Comparison of ENCODE assay signal across 17 mouse cellular contexts in genomic region chr13:47532935-47533334, GRCm38 (mm10).
A peak's percentile ranks its signal among the peaks of the same experiment; 100 is the strongest.
DNase-seq lines count a peak whose midpoint lies in the region; TF ChIP-seq lines count a peak whose summit lies in the region.
"Had no signal": no experiment of that assay in that cellular context is flagged by ENCODE, and none has a peak within 500 bp of the region (broad histone marks: within the 10 kb centered on the region; RNA-seq: fewer than 3 reads in every experiment).

No protein-coding gene starts in this region.

- DNase-seq in adrenal gland, postnatal 14 days, result peak; percentile 5
- DNase-seq in adrenal gland, postnatal 4 days (ENCODE audit: low spot score in 2 of 2), result no peak
- peak; percentile 8 for DNase-seq in brain, adult 2 months (ENCODE audit: low read depth, low spot score)
- no peak for DNase-seq in heart, postnatal 36 days
- DNase-seq in thymus, adult 18-20 months, result no peak
- DNase-seq: cerebellum, adult 2 months; cerebellum, postnatal 10 days; heart, adult 18-20 months; heart, postnatal 10 days; kidney, adult 11 months; kidney, adult 9 months had no signal

- H3K4me3 ChIP-seq in C2C12 (ENCODE audit: insufficient read depth, poor library complexity, severe bottlenecking), result no peak overlapping the region
- H3K4me3 ChIP-seq: embryonic facial prominence, embryonic 10.5 days; forebrain, embryonic 10.5 days; forebrain, embryonic 15.5 days; heart, embryonic 10.5 days; hindbrain, embryonic 13.5 days had no signal

- no peak for TF ChIP-seq CTCF in C2C12 (IDR thresholded peaks at IDR 0.05; ENCODE audit: control insufficient read depth, insufficient read depth, insufficient read length)

- H3K27me3 ChIP-seq in C2C12 (ENCODE audit: control insufficient read depth, insufficient read depth, insufficient read length), result no peaks in the 10 kb centered on the region
- H3K27me3 ChIP-seq: forebrain, embryonic 15.5 days; hindbrain, embryonic 13.5 days had no signal

- no peaks in the 10 kb centered on the region for H3K79me3 ChIP-seq in C2C12 (ENCODE audit: low read depth)

- no peaks in the 10 kb centered on the region for H3K79me2 ChIP-seq in C2C12 (ENCODE audit: control insufficient read depth, insufficient read depth)

- intact Hi-C loops in heart, postnatal 36 days (cut with DNase I), result no loop called here

- H3ac ChIP-seq in C2C12 (ENCODE audit: control insufficient read depth, insufficient read length, low read depth), result no peak overlapping the region

- no peaks in the 10 kb centered on the region for H3K36me3 ChIP-seq in C2C12 (ENCODE audit: control insufficient read depth, insufficient read depth)
- H3K36me3 ChIP-seq: embryonic facial prominence, embryonic 10.5 days; forebrain, embryonic 10.5 days; forebrain, embryonic 15.5 days; heart, embryonic 10.5 days; hindbrain, embryonic 13.5 days had no signal

TF ChIP-seq in C2C12, 6 proteins besides CTCF, POLR2A, EP300 and RAD21:
- TF ChIP-seq CEBPB (IDR thresholded peaks at IDR 0.05; ENCODE audit: low read depth) (no peak), FOSL1 (IDR thresholded peaks at IDR 0.05; ENCODE audit: insufficient read depth, low read length, poor library complexity, severe bottlenecking) (peak; percentile 96), MYOD1 (IDR thresholded peaks at IDR 0.05; ENCODE audit: control insufficient read depth, insufficient read length, low read depth) (peak; percentile 39)

Comparison
In these comparisons a context has a peak if more than half of its experiments do, and no peak if none do; other contexts are left out.
1. DNase-seq: peak in adrenal gland, postnatal 14 days (single experiment) and brain, adult 2 months (single experiment); none in adrenal gland, postnatal 4 days (0 of 2), heart, postnatal 36 days (0 of 2) and thymus, adult 18-20 months (0 of 2).